Mouse (Mus musculus) olfactory bulb, adult 2 months (tissue): ENCODE data around the gene Mib2. TPM values are rescaled to one million over a fixed set of nuclear protein-coding genes. Genes with fewer than 3 reads are reported as not detected.

Experiments
- H3K27ac ChIP-seq: fragments of 200-500 bp; 2 replicates; pipeline ENCODE4 v1.5.1; 2012; ENCODE audit warnings: low read depth, low read length; ENCODE audit not compliant: insufficient read depth
- H3K4me1 ChIP-seq: fragments of 200-500 bp; 2 replicates; pipeline ENCODE4 v1.6.1; 2012; ENCODE audit warnings: low read length; ENCODE audit not compliant: control insufficient read depth, insufficient read depth
- H3K4me3 ChIP-seq: fragments of 200-500 bp; 2 replicates; pipeline ENCODE4 v1.5.1; 2012; ENCODE audit warnings: mild to moderate bottlenecking, low read depth, low read length, moderate library complexity; ENCODE audit not compliant: insufficient read depth
- CTCF ChIP-seq: fragments of 200-500 bp; IDR thresholded peaks from 2 replicates; pipeline ENCODE4 v1.5.1; 2012; ENCODE audit warnings: low read depth, mild to moderate bottlenecking, low read length, moderate library complexity; ENCODE audit not compliant: insufficient read depth
- POLR2A ChIP-seq: fragments of 200-500 bp; IDR thresholded peaks from 2 replicates; pipeline ENCODE4 v1.6.1; 2012; ENCODE audit warnings: mild to moderate bottlenecking, low read depth, low read length, moderate library complexity; ENCODE audit not compliant: insufficient read depth
- WGBS: fragments of 180-500 bp; shearing (Covaris S2); methylation state at CpG from one replicate; pipeline ENCODE4 v1.1.7; 2018; 5-methylcytosine and 5-hydroxymethylcytosine counted together
- polyA plus RNA-seq: library from polyadenylated mRNA; stranded (reverse); fragments of >200 nt; gene quantifications from 2 replicates; pipeline ENCODE4 v1.2.4, GENCODE M21; 2012; ENCODE audit warnings: low replicate concordance; ENCODE audit not compliant: missing spikeins, insufficient read depth, insufficient read length

Mib2 gene
- polyA plus RNA-seq: not detected in 2 replicates

- H3K4me3 ChIP-seq: peak within 1 kb of the TSS; percentile 59
- peak within 1 kb of the TSS; percentile 52 for H3K27ac ChIP-seq
- no peaks in the 10 kb centered on the region for H3K4me1 ChIP-seq
- WGBS: under 1% methylated on average over 73 of the region's 73 CpGs
- TF ChIP-seq CTCF (no peak), POLR2A (peak; percentile 35; the same call in 1 of the 2 replicates)
Observed at GRCm38 (mm10) chr4:155668689-155669597, at the start of gene Mib2. Gene Mib2 (minus strand): TSS chr4:155669198.

- peaks cover 2% of the 10 kb centered on the region; the same call in 1 of the 2 replicates for H3K4me1 ChIP-seq
- peak overlapping the region; percentile 27 for H3K27ac ChIP-seq
- no peak overlapping the region for H3K4me3 ChIP-seq
- 21% methylated on average over 6 of the region's 6 CpGs for WGBS
- TF ChIP-seq CTCF (no peak), POLR2A (no peak)
Observed at GRCm38 (mm10) chr4:155710521-155711252, 41.7 kb upstream of the Mib2 start.

DNA sequence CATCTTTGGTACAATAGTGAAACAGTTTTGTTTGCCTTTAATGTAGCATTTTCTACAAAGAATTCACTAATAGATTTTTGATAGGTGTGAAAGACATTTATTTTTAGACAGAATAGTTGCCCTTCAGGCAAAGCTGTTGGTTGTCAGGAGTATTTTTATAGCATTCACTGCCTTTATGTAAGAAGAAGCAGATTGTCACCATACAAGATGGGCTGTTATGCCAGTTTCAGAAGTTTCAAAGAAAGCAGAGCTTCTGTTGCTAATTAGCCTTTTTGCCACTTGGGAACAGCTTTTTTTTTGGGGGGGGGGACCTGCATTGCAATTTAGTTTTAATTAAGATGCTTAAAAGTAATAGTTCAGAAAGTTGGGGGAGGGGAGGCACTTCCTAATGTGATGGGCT, 40.0 kb upstream of the Mib2 start:
- Histone ChIP-seq H3K27ac (no peak overlapping the region), H3K4me3 (no peak overlapping the region)

GRCm38 (mm10) chr4:155708582-155708981, 39.6 kb upstream of the Mib2 start:
- WGBS: 77% methylated on average over 2 of the region's 2 CpGs
- Histone ChIP-seq H3K4me1 (peaks cover 2% of the 10 kb centered on the region; the same call in 1 of the 2 replicates), H3K27ac (no peak overlapping the region), H3K4me3 (no peak overlapping the region)
- TF ChIP-seq POLR2A: no peak
- TF ChIP-seq CTCF: no peak

More for the DNA sequence above, 40.0 kb upstream of the Mib2 start:
- H3K4me1 ChIP-seq: peaks cover 2% of the 10 kb centered on the region; the same call in 1 of the 2 replicates
- TF ChIP-seq CTCF (no peak), POLR2A (no peak)

DNA sequence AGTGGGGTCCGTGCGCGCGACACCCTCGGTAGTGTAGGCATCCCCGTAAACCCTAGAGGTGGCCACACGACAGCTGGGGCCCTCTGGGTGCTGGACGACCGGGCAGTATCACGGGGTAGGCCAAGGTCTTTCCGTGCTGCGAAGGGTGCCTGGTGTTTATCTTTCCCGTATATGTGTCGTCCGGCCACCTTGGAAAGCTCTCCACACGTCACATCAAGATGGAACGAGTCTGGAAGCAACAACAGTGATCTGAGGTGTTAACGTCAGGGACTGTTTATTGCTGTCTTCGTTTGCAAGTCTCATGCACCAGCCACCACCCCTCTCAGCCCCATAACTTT, 36.6 kb upstream of the Mib2 start:
- Histone ChIP-seq H3K27ac (peak overlapping the region; percentile 91), H3K4me3 (peak overlapping the region; percentile 89), H3K4me1 (peaks cover 2% of the 10 kb centered on the region; the same call in 1 of the 2 replicates)
- TF ChIP-seq CTCF (no peak), POLR2A (no peak)
- WGBS: under 1% methylated on average over 19 of the region's 19 CpGs

GRCm38 (mm10) chr4:155704721-155705591, 36.0 kb upstream of the Mib2 start, which contains the start of gene Ssu72:
Gene Ssu72 (plus strand): TSS chr4:155704800.
- Histone ChIP-seq H3K4me3 (peak within 1 kb of the TSS; percentile 89), H3K27ac (peak within 1 kb of the TSS; percentile 91), H3K4me1 (peaks cover 2% of the 10 kb centered on the region; the same call in 1 of the 2 replicates)
- WGBS: under 1% methylated on average over 83 of the region's 83 CpGs
- no peak for TF ChIP-seq CTCF
- peak; percentile 82 for TF ChIP-seq POLR2A

DNA sequence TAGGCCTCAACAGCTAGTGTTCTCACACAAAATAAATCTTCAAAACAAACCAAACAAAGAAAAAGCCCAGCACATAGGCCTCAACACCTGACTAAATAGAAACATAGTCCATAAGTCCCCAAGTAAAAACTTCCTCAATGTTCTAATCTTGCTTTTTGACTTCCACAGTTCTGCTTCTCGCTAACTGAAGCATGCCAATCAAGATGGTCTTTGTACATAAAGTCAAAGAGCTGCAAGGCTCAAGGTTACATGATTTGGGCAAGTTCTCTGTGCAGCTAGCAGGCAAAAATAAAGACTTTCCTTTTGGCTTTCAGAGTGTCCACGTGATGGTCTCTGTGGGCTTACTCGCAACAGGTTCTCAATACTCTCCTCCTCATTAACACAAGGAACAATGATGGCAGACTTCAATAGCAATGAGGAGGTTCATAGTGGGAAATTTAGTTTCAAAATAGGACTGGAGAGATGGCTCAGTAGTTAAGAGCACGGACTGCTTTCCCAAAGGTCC, 34.5 kb upstream of the Mib2 start:
- no peak overlapping the region for H3K27ac ChIP-seq
- H3K4me3 ChIP-seq: no peak overlapping the region
- peaks cover 2% of the 10 kb centered on the region; the same call in 1 of the 2 replicates for H3K4me1 ChIP-seq
- 94% methylated on average over 4 of the region's 4 CpGs for WGBS
- TF ChIP-seq CTCF: no peak
- no peak for TF ChIP-seq POLR2A

DNA sequence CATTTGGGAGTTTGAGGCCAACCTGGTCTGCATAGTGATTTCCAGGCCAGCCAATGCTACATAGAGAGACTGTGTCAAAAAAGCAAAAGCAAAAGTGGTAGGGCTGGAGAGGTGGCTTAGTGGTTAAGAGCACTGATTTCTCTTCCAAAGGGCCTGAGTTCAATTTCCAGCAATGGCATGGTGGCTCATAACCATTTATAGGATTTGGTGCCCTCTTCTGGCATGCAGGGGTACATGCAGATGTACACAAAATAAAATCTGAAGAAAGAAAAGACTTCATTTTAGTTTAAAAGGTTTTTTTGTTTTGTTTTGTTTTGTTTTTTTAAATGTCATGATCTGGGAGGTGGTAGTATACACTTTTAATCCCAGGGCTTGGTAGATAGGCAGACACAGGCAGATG, 31.4 kb upstream of the Mib2 start:
- peaks cover 11% of the 10 kb centered on the region for H3K4me1 ChIP-seq
- no peak for TF ChIP-seq CTCF
- TF ChIP-seq POLR2A: no peak
- no peak overlapping the region for H3K27ac ChIP-seq
- no peak overlapping the region for H3K4me3 ChIP-seq
